Mouse (Mus musculus): ENCODE measurements around the gene Chchd1.

GRCm38 (mm10) chr14:20691772-20692171 is 11.0 kb upstream of the Chchd1 start:
- TF ChIP-seq CTCF (IDR thresholded peaks at IDR 0.05; ENCODE audit: insufficient read depth, low read depth, low read length) (no peak), POLR2A (IDR thresholded peaks at IDR 0.05; ENCODE audit: insufficient read depth, low read depth, low read length) (no peak)
